Mouse (Mus musculus) cerebellum, adult 2 months (tissue): ENCODE data around the gene Fras1. TPM values are rescaled to one million over a fixed set of nuclear protein-coding genes. Genes with fewer than 3 reads are reported as not detected.

Experiments
- DNase-seq, 2 experiments: peaks; one replicate each; pipeline ENCODE4 v3.0.0; 2021
- H3K27ac ChIP-seq: fragments of 200-500 bp; 2 replicates; pipeline ENCODE4 v1.5.1; 2012; ENCODE audit warnings: low read length, control low read depth, inconsistent platforms; ENCODE audit not compliant: insufficient read depth
- H3K27me3 ChIP-seq: fragments of 200-500 bp; 2 replicates; pipeline ENCODE4 v1.6.1; 2012; ENCODE audit warnings: inconsistent platforms, mild to moderate bottlenecking, low read length, moderate library complexity; ENCODE audit not compliant: control insufficient read depth, insufficient read depth
- H3K4me1 ChIP-seq: fragments of 200-500 bp; 2 replicates; pipeline ENCODE4 v1.6.1; 2011; ENCODE audit warnings: low read length; ENCODE audit not compliant: control insufficient read depth, insufficient read depth
- H3K4me3 ChIP-seq: fragments of 200-500 bp; replicated peaks from 2 replicates; pipeline ENCODE3; 2011; ENCODE audit warnings: mild to moderate bottlenecking, low read depth, low read length, control low read depth; ENCODE audit not compliant: insufficient read depth
- CTCF ChIP-seq: fragments of 200-500 bp; IDR thresholded peaks from 2 replicates; pipeline ENCODE4 v1.5.1; 2011; ENCODE audit warnings: low read depth, mild to moderate bottlenecking, control low read depth, low read length, moderate library complexity, borderline replicate concordance; ENCODE audit not compliant: insufficient read depth
- POLR2A ChIP-seq: fragments of 200-500 bp; IDR thresholded peaks from 2 replicates; pipeline ENCODE4 v1.6.1; 2011; ENCODE audit warnings: low read length, control low read depth, borderline replicate concordance; ENCODE audit not compliant: insufficient read depth
- WGBS: fragments of 180-500 bp; shearing (Covaris S2); methylation state at CpG from one replicate; pipeline ENCODE4 v1.1.7; 2018; 5-methylcytosine and 5-hydroxymethylcytosine counted together
- polyA plus RNA-seq: library from polyadenylated mRNA; depleted of rRNA; stranded (reverse); fragments of >200 nt; gene quantifications from 2 replicates; pipeline ENCODE4 v1.2.3, GENCODE M21; 2012

The Fras1 gene
- polyA plus RNA-seq, 1 experiment = 1.1 TPM

DNA sequence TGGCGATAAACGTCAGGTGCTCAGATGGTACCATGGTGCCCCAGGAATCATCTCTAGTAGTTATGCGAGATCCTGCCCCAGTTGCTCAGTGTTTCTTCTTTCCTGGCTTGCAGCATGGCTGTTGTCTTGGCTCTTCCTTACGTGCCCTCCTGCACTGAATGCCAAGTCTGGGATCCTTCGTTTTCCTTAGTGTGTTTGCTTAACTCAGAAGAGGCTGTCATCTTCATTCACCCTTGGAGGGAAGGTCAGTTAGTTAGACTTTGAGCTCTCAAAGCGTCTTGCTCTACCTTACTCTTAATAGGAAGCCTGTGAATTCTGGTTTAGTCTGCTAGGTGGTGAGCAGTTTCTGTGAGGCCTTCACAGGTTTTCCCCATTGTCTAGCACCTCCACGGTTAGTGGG is 73.7 kb downstream of the Fras1 start:
- Histone ChIP-seq H3K4me3 (no peak overlapping the region), H3K4me1 (no peaks in the 10 kb centered on the region), H3K27ac (no peak overlapping the region), H3K27me3 (no peaks in the 10 kb centered on the region)
- DNase-seq = no peak
- WGBS = 89% methylated on average over 7 of the region's 7 CpGs
- no peak for TF ChIP-seq CTCF
- no peak for TF ChIP-seq POLR2A

DNA sequence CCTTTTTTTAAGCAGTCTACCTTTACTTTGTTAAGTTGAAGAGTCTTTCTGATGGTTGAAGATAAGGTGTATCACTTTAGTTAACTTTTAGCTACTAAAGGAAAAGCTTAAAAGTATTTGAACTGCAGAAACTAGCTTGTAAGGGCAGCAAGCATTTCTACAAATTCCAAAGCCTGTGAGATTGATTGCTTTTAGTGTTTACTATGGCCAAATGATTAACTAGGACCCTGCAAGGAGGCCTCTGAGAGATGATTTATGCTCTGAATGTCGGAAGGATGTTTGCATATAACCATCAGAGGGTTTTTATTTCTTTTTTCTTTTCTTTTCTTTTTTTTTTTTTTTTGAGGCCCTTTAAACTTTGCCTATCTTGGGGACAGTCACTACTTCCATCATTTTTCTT is 78.3 kb downstream of the Fras1 start:
- no peak for DNase-seq
- TF ChIP-seq CTCF (no peak), POLR2A (no peak)
- Histone ChIP-seq H3K27ac (no peak overlapping the region), H3K27me3 (no peaks in the 10 kb centered on the region), H3K4me3 (no peak overlapping the region), H3K4me1 (no peaks in the 10 kb centered on the region)
- WGBS = 98% methylated on average over 1 of the region's 1 CpGs

GRCm38 (mm10) chr5:96453386-96453785 is 79.6 kb downstream of the Fras1 start:
- TF ChIP-seq POLR2A (no peak), CTCF (no peak)
- Histone ChIP-seq H3K4me3 (no peak overlapping the region), H3K27me3 (no peaks in the 10 kb centered on the region), H3K4me1 (no peaks in the 10 kb centered on the region), H3K27ac (no peak overlapping the region)
- WGBS = 97% methylated on average over 5 of the region's 5 CpGs
- DNase-seq = no peak

- Histone ChIP-seq H3K4me3 (no peak overlapping the region), H3K4me1 (no peaks in the 10 kb centered on the region), H3K27me3 (no peaks in the 10 kb centered on the region), H3K27ac (no peak overlapping the region)
- DNase-seq = no peak
- 62% methylated on average over 3 of the region's 3 CpGs for WGBS
- TF ChIP-seq POLR2A (no peak), CTCF (no peak)
Observed at GRCm38 (mm10) chr5:96454422-96454821, 80.7 kb downstream of the Fras1 start.

GRCm38 (mm10) chr5:96455241-96455640 is 81.5 kb downstream of the Fras1 start:
- no peak overlapping the region for H3K27ac ChIP-seq
- H3K27me3 ChIP-seq = no peaks in the 10 kb centered on the region
- H3K4me1 ChIP-seq = no peaks in the 10 kb centered on the region
- H3K4me3 ChIP-seq = no peak overlapping the region
- TF ChIP-seq POLR2A (no peak), CTCF (no peak)
- DNase-seq = no peak
- WGBS = 93% methylated on average over 2 of the region's 2 CpGs

DNA sequence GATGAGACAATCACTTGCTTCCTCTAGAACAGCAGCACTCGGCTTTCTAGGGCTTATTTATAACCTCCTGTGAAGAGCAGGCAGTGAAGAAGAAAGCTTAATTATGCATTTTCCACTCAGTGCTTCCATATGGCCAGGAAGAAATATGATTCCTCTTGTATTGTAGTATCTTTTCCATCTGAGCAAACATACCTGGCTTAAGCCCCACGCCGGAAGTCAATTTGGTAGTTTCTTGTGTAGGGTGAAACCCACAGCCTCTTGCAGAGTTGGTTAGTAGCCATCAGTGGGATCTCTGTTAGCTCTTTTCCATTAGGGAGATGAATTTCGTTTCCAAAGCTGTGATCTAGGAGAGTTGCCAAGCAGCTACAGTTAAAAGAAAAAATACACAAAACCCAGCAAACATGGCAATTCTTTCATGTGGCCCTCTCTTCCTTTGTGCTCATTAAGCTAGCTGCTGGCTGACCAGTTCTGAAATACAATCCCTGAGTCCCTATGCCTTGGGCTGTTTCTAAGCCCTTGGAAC is 83.7 kb downstream of the Fras1 start:
- DNase-seq = peak in 1 of 2 experiments; percentile 15
- 5% methylated on average over 4 of the region's 4 CpGs for WGBS
- TF ChIP-seq POLR2A (no peak), CTCF (no peak)
- H3K27me3 ChIP-seq = no peaks in the 10 kb centered on the region
- no peak overlapping the region for H3K4me3 ChIP-seq
- no peaks in the 10 kb centered on the region for H3K4me1 ChIP-seq
- H3K27ac ChIP-seq = no peak overlapping the region

DNA sequence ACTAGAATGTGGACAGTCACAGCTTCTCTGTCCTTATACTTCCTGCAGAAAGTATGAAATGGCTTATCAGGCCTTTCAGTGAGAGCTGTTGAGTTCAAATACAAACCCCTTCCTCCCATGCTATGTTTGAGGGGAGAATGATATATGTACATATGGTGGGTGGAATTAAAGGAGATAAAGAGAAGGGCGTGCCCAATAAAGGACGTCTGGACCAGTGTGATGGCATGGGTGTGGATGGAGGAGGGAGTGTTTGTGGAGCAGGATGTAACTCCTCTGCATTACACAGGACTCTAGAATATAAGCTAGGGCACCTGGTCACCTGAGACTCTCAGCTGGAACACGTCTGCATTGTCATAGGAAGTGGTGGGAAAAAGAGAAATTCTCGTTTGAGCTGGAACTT is 85.8 kb downstream of the Fras1 start:
- H3K27me3 ChIP-seq = no peaks in the 10 kb centered on the region
- no peak overlapping the region for H3K27ac ChIP-seq
- no peak overlapping the region for H3K4me3 ChIP-seq
- TF ChIP-seq CTCF = no peak
- no peak for TF ChIP-seq POLR2A
- DNase-seq = no peak
- 91% methylated on average over 4 of the region's 4 CpGs for WGBS
- H3K4me1 ChIP-seq = no peaks in the 10 kb centered on the region

GRCm38 (mm10) chr5:96462197-96462596 is 88.4 kb downstream of the Fras1 start:
- Histone ChIP-seq H3K4me3 (no peak overlapping the region), H3K4me1 (no peaks in the 10 kb centered on the region), H3K27ac (no peak overlapping the region), H3K27me3 (no peaks in the 10 kb centered on the region)
- DNase-seq = no peak
- whole genome bisulfite sequencing = 97% methylated on average over 2 of the region's 2 CpGs
- TF ChIP-seq CTCF (no peak), POLR2A (no peak)

DNA sequence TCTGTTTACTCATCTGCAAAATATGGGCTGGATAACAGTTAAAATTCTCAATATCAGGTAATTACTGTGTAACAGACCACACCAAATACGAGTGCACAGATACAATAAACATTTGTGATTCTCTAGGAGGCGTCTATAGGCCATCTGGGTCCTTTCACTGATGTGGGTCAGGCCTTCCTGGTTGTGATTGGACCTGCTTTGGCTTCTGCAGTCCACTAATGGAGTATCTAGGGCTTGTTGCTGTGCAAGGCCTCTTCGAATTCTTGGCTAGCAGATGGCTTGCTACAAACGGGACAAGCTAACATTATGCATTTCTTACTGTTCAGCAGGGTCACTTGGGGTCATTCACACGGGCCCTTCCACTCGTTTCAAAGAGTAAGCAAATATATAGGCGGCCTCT is 92.7 kb downstream of the Fras1 start:
- 54% methylated on average over 7 of the region's 7 CpGs for WGBS
- no peak for DNase-seq
- H3K27ac ChIP-seq = no peak overlapping the region
- H3K27me3 ChIP-seq = no peaks in the 10 kb centered on the region
- no peak for TF ChIP-seq POLR2A
- TF ChIP-seq CTCF = no peak
- no peak overlapping the region for H3K4me3 ChIP-seq
- no peaks in the 10 kb centered on the region for H3K4me1 ChIP-seq
